Mouse (Mus musculus): Measurements from ENCODE around the gene Scnm1. TPM values are rescaled to one million over a fixed set of nuclear protein-coding genes. Genes with fewer than 3 reads are reported as not detected.
A peak's percentile ranks its signal among the peaks of the same experiment; 100 is the strongest.

Gene Scnm1
- 84.9 and 86.3 TPM in 2 replicates for polyA plus RNA-seq (2014; fragmentation: Nextera tagmentation; extraction: Ambion mirVana)

DNA sequence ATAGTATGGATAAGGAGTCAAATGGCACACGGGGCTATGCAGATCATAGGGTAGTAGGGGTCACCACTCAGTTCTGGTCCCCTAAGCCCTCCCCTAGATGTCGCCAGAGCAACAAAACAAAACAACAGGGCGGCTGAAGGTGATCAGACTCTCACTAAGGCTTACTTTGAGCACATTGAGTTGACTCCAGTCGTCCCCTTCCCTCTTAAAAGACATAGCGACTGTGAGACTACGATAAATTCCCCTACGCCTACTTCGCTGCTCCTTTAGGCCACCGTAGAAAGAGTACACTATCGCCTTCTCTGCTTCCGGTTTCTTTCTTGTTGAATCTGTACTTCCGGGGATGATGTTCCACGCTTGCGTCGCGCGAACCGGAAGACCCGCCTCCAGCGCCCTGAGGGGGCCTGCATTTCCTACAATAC is at the start of gene Scnm1, which contains the start of gene Lysmd1:
Gene Scnm1 (minus strand): TSS at position 332 of the 422 bp plus-strand sequence.
Gene Lysmd1 (plus strand): TSS at position 409 of the 422 bp plus-strand sequence.
- peak within 1 kb of the TSS; percentile 86 for H3K4me2 ChIP-seq
- H3K36me3 ChIP-seq (ENCODE audit: control insufficient read depth, insufficient read depth, low read length) = peaks cover 7% of the 10 kb centered on the region; the same call in 1 of the 2 replicates
- peak; percentile 91 for ATAC-seq (ENCODE audit: low FRiP score)
- peak within 1 kb of the TSS; percentile 67 for H3K4me3 ChIP-seq (ENCODE audit: low read depth, low read length)
- H3K4me1 ChIP-seq (ENCODE audit: control insufficient read depth, insufficient read depth, low read length) = peaks cover 11% of the 10 kb centered on the region
- peak within 1 kb of the TSS; percentile 72 for H3K9ac ChIP-seq (ENCODE audit: low read length)
- WGBS = 0% methylated on average over 20 of the region's 20 CpGs
- H3K9me3 ChIP-seq (ENCODE audit: control insufficient read depth, low read length) = no peaks in the 10 kb centered on the region
- no peak within 1 kb of the TSS; the same call in 1 of the 2 replicates for H3K27ac ChIP-seq (ENCODE audit: low read depth, low read length)
- no peaks in the 10 kb centered on the region for H3K27me3 ChIP-seq (ENCODE audit: control insufficient read depth, insufficient read depth, low read length)
- DNase-seq (ENCODE audit: low spot score, missing footprints) = peak; percentile 99

GRCm38 (mm10) chr3:95181841-95182240 is 48.0 kb upstream of the Scnm1 start:
- Histone ChIP-seq H3K4me1 (ENCODE audit: control insufficient read depth, insufficient read depth, low read length) (no peaks in the 10 kb centered on the region), H3K27me3 (ENCODE audit: control insufficient read depth, insufficient read depth, low read length) (no peaks in the 10 kb centered on the region), H3K4me3 (ENCODE audit: low read depth, low read length) (no peak overlapping the region), H3K9ac (ENCODE audit: low read length) (no peak overlapping the region), H3K36me3 (ENCODE audit: control insufficient read depth, insufficient read depth, low read length) (peaks cover 11% of the 10 kb centered on the region), H3K27ac (ENCODE audit: low read depth, low read length) (no peak overlapping the region), H3K4me2 (no peak overlapping the region), H3K9me3 (ENCODE audit: control insufficient read depth, low read length) (no peaks in the 10 kb centered on the region)
- 64% methylated on average over 1 of the region's 1 CpGs for WGBS
- DNase-seq (ENCODE audit: low spot score, missing footprints) (no peak), ATAC-seq (ENCODE audit: low FRiP score) (no peak)

DNA sequence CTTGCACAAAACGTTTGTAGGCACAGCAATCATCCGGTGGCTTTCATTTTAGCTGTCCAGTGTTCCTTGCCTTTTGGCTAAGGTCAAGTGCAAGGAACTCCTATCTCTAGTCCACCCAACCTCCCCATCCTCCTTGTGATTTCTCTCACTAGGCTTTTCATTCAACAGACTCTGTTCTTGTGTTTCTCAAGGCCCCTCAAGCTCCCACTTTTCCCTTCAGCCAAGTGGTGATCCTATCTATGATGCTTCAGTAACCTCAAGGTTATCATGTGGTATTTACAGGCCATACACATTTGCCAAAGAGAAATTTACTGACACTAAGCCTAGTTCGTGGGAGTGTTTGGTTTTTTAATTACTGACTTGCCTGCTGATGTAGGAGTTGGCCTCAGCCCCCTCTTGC is 46.1 kb upstream of the Scnm1 start:
- Histone ChIP-seq H3K27me3 (ENCODE audit: control insufficient read depth, insufficient read depth, low read length) (no peaks in the 10 kb centered on the region), H3K4me2 (no peak overlapping the region), H3K9ac (ENCODE audit: low read length) (no peak overlapping the region), H3K4me1 (ENCODE audit: control insufficient read depth, insufficient read depth, low read length) (no peaks in the 10 kb centered on the region), H3K27ac (ENCODE audit: low read depth, low read length) (no peak overlapping the region), H3K9me3 (ENCODE audit: control insufficient read depth, low read length) (no peaks in the 10 kb centered on the region), H3K4me3 (ENCODE audit: low read depth, low read length) (no peak overlapping the region), H3K36me3 (ENCODE audit: control insufficient read depth, insufficient read depth, low read length) (peaks cover 6% of the 10 kb centered on the region)
- WGBS = 78% methylated on average over 3 of the region's 3 CpGs
- no peak for DNase-seq (ENCODE audit: low spot score, missing footprints)
- no peak for ATAC-seq (ENCODE audit: low FRiP score)

DNA sequence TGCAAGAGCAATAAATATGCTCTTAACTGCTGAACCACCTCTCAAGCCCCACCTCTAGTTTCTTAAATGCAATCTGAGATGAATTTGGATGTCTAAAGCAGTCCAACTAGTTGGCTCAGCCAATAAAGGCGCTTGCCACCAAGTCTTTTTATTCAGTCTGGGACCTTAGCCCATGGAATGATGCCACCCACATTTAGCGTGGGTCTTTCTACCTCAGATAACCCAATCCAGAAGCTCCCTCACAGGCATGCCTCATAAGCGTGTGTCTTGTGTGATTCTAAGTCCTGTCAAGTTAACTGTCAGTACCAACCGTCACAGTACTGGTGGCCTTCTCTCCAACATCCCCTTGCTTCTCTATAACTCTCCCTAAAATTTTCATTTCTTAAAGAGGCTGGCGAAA is 45.1 kb upstream of the Scnm1 start:
- WGBS = 85% methylated on average over 5 of the region's 5 CpGs
- Histone ChIP-seq H3K4me1 (ENCODE audit: control insufficient read depth, insufficient read depth, low read length) (no peaks in the 10 kb centered on the region; the same call in 1 of the 2 replicates), H3K4me3 (ENCODE audit: low read depth, low read length) (no peak overlapping the region), H3K4me2 (no peak overlapping the region), H3K9ac (ENCODE audit: low read length) (no peak overlapping the region), H3K27ac (ENCODE audit: low read depth, low read length) (no peak overlapping the region), H3K9me3 (ENCODE audit: control insufficient read depth, low read length) (no peaks in the 10 kb centered on the region), H3K27me3 (ENCODE audit: control insufficient read depth, insufficient read depth, low read length) (peaks cover 2% of the 10 kb centered on the region), H3K36me3 (ENCODE audit: control insufficient read depth, insufficient read depth, low read length) (peaks cover 2% of the 10 kb centered on the region; the same call in 1 of the 2 replicates)
- DNase-seq (ENCODE audit: low spot score, missing footprints) (no peak), ATAC-seq (ENCODE audit: low FRiP score) (no peak)

- Histone ChIP-seq H3K4me1 (ENCODE audit: control insufficient read depth, insufficient read depth, low read length) (peaks cover 9% of the 10 kb centered on the region), H3K9ac (ENCODE audit: low read length) (no peak overlapping the region), H3K4me3 (ENCODE audit: low read depth, low read length) (no peak overlapping the region), H3K9me3 (ENCODE audit: control insufficient read depth, low read length) (no peaks in the 10 kb centered on the region), H3K27ac (ENCODE audit: low read depth, low read length) (no peak overlapping the region), H3K27me3 (ENCODE audit: control insufficient read depth, insufficient read depth, low read length) (peaks cover 16% of the 10 kb centered on the region), H3K36me3 (ENCODE audit: control insufficient read depth, insufficient read depth, low read length) (peaks cover 5% of the 10 kb centered on the region), H3K4me2 (no peak overlapping the region)
- DNase-seq (ENCODE audit: low spot score, missing footprints) (no peak), ATAC-seq (ENCODE audit: low FRiP score) (no peak)
- whole genome bisulfite sequencing = 77% methylated on average over 6 of the region's 6 CpGs
These were observed 43.8 kb upstream of the Scnm1 start for GRCm38 (mm10) chr3:95177583-95177982.

- WGBS = 62% methylated on average over 3 of the region's 3 CpGs
- H3K4me2 ChIP-seq = no peak overlapping the region
- no peak overlapping the region for H3K9ac ChIP-seq (ENCODE audit: low read length)
- H3K9me3 ChIP-seq (ENCODE audit: control insufficient read depth, low read length) = no peaks in the 10 kb centered on the region
- ATAC-seq (ENCODE audit: low FRiP score) (no peak), DNase-seq (ENCODE audit: low spot score, missing footprints) (no peak)
- H3K4me3 ChIP-seq (ENCODE audit: low read depth, low read length) = no peak overlapping the region
- H3K36me3 ChIP-seq (ENCODE audit: control insufficient read depth, insufficient read depth, low read length) = peaks cover 14% of the 10 kb centered on the region
- H3K27me3 ChIP-seq (ENCODE audit: control insufficient read depth, insufficient read depth, low read length) = peaks cover 27% of the 10 kb centered on the region
- H3K27ac ChIP-seq (ENCODE audit: low read depth, low read length) = no peak overlapping the region
- peaks cover 11% of the 10 kb centered on the region for H3K4me1 ChIP-seq (ENCODE audit: control insufficient read depth, insufficient read depth, low read length)
These were observed 42.7 kb upstream of the Scnm1 start for GRCm38 (mm10) chr3:95176500-95176899.

GRCm38 (mm10) chr3:95174011-95174592 is 40.3 kb upstream of the Scnm1 start:
- H3K27me3 ChIP-seq (ENCODE audit: control insufficient read depth, insufficient read depth, low read length) = peaks cover 47% of the 10 kb centered on the region
- whole genome bisulfite sequencing = 2% methylated on average over 16 of the region's 16 CpGs
- DNase-seq (ENCODE audit: low spot score, missing footprints) (peak; percentile 99), ATAC-seq (ENCODE audit: low FRiP score) (peak; percentile 47)
- H3K4me2 ChIP-seq = no peak overlapping the region
- peaks cover 11% of the 10 kb centered on the region for H3K4me1 ChIP-seq (ENCODE audit: control insufficient read depth, insufficient read depth, low read length)
- no peaks in the 10 kb centered on the region for H3K9me3 ChIP-seq (ENCODE audit: control insufficient read depth, low read length)
- H3K36me3 ChIP-seq (ENCODE audit: control insufficient read depth, insufficient read depth, low read length) = peaks cover 18% of the 10 kb centered on the region
- no peak overlapping the region for H3K27ac ChIP-seq (ENCODE audit: low read depth, low read length)
- H3K9ac ChIP-seq (ENCODE audit: low read length) = no peak overlapping the region
- H3K4me3 ChIP-seq (ENCODE audit: low read depth, low read length) = 0 out of 2 replicates have a peak overlapping the region, but pooled peaks have one; percentile 3

DNA sequence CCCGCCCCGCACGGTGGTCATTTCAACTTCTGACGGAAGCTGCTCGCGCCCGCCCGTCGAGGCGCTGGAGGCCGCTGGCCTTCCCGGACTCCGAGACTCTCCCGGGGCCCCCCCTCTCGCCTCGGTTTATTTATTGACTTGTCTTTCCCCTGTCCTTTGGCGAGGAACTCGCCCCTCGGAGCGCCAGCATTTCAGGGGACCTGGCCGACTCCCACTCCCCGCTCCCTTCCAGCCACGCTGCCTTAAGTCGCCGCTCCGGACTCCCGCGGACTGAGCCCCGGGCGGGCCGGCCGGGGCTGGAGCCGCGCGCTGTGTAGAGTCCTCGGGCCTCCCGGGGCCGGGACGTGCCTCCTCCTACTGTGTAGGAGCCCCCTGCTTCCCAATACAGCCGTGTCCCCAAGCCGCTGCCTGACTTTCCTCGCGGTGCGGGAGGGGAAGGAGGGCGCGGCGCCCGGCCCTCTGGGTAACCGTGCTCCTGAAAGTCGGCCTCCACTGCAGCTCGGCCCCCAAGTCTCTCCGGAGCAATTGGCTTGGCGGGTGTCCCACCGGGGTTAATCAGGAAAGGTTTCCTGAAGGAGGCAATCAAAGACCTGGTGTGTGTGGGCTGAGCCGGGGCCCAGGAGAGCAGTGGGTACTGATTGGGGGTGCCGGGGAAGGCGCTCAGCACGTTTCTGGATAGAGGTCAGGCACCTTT is 39.6 kb upstream of the Scnm1 start:
- Histone ChIP-seq H3K9ac (ENCODE audit: low read length) (peak overlapping the region; percentile 30; the same call in 1 of the 2 replicates), H3K36me3 (ENCODE audit: control insufficient read depth, insufficient read depth, low read length) (peaks cover 21% of the 10 kb centered on the region), H3K27me3 (ENCODE audit: control insufficient read depth, insufficient read depth, low read length) (peaks cover 47% of the 10 kb centered on the region), H3K4me1 (ENCODE audit: control insufficient read depth, insufficient read depth, low read length) (peaks cover 11% of the 10 kb centered on the region), H3K27ac (ENCODE audit: low read depth, low read length) (no peak overlapping the region), H3K4me2 (peak overlapping the region; percentile 39), H3K4me3 (ENCODE audit: low read depth, low read length) (peak overlapping the region; percentile 24), H3K9me3 (ENCODE audit: control insufficient read depth, low read length) (no peaks in the 10 kb centered on the region)
- DNase-seq (ENCODE audit: low spot score, missing footprints) = peak; percentile 94
- peak; percentile 66 for ATAC-seq (ENCODE audit: low FRiP score)
- WGBS = 2% methylated on average over 58 of the region's 58 CpGs
